Mouse (Mus musculus): ENCODE results near the gene Ndufs2.

Gene Ndufs2

DNA sequence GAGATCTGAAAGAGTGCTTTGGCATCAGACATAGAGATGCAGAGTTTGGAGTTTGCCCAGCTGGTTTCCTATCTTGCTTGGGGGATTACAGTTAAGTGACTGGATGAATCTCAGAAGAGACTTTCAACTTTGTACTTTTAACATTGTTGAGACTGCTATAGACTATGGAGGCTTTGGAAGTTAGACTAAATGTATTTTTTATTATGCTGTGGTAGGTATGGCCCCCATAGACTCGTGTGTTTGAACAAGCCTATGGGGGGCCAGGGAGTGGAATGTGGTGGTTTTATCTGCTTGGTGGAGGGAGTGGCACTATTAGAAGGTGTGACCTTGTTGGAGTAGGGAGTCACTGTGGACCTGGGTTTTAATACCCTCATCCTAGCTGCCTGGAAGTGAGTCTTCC is 51.7 kb downstream of the Ndufs2 start:
- no peak for DNase-seq (ENCODE audit: low spot score in 2 of 2)

DNA sequence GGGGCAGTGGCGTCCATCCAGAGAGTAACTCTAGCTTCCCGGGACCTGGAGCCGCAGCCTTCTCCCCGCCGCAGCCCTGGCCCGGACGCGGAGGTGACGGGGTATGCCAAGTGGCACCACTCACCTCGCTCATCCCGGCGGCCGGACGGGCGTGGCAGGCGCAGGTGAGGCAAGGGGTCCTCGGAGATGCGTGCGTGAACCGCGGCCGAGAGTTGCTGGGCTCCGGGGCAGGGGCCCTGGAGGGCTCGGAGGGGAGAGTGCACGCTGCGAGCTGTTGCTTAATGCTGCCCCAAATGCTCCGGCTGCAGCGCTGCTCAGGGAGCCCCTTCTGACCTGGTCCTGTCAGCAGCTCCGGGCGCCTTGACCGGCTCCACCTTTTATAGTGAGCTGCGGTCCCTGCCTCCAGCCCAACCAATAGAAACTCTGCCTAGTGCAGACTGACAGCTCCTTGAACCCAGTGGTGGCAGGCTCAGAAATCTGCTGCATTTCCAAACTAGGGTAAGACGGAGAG is 55.2 kb downstream of the Ndufs2 start, which contains the start of gene Pcp4l1:
TSS of gene Pcp4l1 (minus strand) at position 382 of the 511 bp plus-strand sequence.
- DNase-seq (ENCODE audit: low spot score in 2 of 2), result peak in 1 of 2 experiments; percentile 47

DNA sequence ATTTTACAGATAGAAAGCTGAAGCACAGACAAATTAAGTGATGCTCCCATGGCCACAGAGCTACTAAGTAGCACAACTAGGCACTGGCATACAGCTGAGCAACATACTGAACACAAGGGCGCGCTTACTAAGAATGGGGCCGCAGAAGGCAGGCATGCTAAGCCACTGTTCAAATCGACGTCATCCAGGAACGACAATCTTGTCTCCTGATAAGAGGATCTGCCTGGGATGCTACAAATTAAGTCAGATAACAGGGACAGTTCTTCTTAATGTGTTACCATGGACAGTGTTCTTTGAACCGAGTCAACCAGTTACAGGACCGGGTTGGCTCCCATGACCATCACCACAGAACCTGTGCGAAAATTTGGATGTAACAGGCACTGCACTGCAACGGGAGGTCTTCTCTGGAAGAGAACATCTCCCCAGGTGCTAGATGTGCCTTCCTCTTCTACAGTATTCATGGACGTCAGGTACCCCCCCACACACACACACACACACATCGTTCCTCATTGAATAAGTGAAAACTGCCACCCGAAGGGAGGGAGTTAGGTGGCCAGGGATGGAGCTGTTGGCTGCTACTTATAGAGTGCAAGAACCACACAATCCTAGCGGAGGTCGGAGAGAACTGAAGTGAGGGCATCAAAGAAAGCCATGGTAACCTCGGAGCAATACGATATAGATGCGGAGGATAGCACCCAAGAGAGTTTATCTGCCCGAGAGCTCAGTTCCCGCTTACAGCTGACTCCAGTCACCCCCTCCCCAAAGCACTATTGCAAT is 56.0 kb downstream of the Ndufs2 start:
- no peak for DNase-seq (ENCODE audit: low spot score in 2 of 2)

DNA sequence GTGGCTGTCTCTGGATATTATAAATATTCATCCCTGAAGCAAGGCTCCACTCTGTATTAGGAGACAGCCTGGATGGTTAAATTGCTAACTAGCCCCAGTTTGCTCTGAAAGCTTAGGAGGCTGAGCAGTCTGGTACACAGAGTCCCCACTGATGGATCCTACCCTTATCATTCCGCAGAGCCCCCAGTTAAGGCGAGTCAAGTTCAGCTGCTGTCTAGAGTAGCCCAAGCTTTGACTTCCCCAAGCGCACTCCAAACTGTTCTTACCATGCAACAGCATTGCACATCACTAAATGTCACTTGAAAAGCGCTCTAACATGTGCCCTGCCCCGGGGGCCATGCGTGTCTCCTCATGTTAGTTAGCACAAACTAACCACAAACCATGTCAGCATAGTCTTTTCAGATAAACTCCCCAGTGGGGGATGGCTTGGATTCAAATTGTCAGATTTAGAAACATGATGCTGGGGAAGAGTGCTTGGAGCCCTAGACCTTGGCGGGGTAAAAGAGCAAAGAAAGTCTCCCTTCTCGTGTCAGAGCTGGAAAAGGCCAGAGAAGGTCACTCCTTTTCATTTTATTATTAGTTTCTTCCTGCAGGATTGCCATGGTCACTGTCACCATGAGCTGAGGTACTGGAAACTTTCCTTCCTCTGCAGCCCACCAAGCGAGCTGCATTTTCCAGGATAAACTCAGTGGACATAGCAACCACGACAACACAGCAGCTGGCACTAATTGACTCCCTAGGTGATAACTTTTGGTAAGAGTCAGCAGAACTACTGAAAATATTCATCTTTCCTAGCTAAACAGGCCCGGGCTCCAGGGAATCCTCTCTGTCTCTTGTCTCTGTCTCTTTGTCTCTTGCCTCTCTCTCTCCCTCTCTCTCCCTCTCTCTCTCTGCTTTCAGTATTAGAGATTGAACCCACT is 57.0 kb downstream of the Ndufs2 start:
- no peak for DNase-seq (ENCODE audit: low spot score in 2 of 2)

DNA sequence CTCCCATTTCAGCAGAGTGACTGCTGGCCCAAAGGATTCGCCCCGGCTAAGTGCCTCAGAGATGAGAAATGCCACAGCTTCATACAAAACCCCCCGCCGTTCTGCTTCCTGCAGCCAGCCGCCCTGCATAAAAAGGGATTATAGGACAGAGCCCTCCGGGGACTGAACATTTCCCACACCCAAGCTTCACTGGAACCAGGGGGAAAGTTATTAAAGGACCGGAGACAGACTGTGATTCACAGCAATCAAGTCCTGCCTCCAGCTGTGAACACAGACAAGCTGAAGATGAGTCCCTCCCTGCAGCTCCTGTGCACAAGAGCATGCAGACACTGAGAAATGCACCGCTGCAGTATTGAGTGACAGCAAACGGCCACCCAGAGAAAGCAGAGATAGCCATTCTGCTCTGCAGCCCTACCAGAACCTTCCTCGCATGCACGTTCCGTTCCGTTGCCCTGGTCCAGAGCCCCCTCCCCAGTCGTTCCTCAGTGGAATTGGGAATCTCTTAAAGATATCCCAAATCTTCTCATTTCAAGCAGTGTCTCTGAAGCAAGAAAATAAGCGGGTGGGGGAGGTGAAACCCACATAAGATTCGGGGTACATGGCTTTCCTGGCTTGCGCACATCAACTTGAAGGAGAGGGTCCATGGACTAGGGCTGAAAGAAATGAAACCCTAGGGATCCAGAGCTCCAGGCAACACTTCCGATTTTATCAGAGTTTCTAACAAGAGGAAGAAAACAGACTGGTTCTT is 57.9 kb downstream of the Ndufs2 start:
- DNase-seq (ENCODE audit: low spot score in 2 of 2), result no peak

DNA sequence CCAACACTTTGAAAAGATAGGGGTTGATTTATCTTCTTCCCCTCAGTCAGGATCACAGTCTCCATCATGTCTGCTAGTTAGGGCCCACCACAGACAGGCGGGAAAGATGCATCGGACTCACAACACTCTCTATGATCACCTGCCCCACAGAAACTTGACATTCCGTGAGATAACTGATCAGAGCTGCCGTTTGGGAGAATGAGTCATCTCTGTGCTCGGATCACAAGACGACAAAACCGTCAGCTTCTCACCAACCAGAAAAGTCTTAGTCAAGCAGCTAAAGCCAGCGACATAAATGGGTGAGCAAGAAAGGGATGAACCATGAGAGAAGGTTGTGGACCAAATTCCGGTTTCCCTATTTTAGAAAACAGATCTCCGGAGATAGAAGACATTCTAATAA is 58.9 kb downstream of the Ndufs2 start:
- no peak for DNase-seq (ENCODE audit: low spot score in 2 of 2)

DNA sequence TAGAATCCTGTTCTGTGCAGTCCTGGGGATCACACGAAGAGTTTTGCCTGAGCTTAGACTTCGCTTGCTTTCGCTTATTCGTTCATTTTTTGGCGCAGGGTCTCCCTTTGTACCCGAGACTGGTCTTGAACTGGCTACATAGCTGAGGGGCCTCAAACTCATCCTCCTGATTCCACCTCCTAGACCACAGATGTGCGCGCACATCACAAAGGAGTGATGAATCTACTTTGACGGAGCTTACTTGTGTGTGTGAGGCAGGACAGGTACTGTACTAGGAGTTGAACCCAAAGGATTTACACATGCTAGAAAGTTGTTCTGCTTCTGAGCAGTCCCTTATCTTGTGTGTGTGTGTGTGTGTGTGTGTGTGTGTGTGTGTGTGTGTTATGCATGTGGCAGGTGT is 60.4 kb downstream of the Ndufs2 start:
- DNase-seq (ENCODE audit: low spot score in 2 of 2), result no peak

DNA sequence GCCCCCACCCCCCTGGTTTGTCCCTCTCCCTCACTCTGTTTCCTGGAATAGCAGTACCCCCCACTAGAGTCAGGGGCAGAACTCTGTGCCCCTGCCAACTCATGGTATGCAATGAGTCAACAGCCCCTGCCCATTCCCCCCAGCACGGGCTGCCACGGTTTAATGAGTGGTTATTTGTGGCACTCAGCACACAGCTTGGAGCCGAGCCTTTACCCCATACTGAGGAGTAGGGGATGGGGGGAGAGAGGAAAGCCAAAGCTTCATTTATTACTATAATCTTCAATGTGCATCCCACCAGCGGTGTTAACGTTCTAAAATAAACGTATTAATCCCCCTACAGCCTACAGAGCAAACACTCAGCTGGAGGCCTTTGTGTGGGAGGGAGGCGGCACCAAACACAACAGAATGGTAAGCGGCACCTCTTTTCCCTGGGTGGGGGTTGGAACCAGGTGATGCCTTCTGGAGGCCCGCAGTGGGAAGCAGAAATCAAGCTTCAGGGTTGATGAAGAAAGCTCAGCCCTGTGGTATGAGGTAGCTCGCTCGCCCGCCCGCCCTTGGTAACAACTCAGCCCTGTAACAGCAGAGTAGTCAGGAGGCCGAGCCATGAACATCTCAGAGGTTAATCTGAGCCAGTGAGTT is 61.6 kb downstream of the Ndufs2 start:
- no peak for DNase-seq (ENCODE audit: low spot score in 2 of 2)

DNA sequence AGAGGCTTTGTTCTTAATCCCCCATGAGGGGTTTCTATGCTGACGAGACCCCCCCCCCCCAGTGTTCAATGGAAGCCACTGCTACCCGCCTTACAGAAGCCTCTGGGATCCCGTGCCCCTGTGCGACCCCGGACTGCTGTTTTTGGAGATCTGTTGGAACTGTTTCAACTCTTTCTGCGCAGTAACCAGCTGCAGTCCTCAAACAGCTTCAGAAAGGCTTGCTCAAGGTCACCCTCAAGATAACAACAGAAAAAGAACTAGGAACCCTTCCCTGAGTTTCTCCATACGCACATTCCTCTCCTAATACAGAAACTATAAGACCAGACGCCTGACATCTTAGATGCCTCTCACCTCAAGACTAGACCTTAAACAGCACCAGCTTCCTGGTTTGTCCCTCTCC is 62.1 kb downstream of the Ndufs2 start:
- no peak for DNase-seq (ENCODE audit: low spot score in 2 of 2)

DNA sequence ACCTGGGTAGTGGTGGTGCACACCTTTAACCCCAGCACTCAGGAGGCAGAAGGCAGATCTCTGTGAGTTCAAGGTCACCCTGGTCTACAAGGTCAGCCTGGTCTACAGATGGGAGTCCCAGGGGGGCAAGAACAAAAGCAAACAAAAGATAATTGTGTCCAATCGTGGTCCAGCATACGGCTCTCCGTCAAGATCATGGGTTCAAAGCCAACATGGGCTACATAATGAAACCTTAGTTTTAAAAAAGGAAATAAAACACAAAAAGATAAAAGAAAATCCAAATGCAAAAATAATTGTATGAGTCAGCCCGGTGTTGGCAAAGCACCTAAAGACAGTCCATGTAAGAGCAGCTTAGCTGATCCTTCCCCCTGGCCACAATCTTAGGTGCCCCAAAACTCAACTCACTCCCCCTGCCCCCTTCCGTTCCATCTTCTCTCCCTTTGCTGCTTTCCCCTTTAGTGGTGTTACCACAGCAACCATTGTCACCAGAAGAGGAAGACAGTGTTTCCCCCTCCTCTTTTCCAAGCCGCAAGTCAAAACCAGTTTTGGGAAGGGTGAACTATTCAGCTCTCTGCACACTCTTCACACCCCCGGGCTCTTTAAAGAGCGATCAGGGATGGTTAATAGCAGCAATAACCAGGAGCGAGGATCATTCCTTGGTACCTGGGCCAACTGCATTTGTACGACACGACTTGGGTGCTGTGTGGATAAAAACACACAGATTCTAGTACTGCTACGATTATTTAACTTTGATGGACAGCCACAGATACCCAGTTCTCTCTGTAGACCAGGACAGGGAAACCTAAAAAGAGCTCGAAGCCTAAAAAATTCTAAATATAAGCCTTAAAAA is 63.1 kb downstream of the Ndufs2 start:
- no peak for DNase-seq (ENCODE audit: low spot score in 2 of 2)

DNA sequence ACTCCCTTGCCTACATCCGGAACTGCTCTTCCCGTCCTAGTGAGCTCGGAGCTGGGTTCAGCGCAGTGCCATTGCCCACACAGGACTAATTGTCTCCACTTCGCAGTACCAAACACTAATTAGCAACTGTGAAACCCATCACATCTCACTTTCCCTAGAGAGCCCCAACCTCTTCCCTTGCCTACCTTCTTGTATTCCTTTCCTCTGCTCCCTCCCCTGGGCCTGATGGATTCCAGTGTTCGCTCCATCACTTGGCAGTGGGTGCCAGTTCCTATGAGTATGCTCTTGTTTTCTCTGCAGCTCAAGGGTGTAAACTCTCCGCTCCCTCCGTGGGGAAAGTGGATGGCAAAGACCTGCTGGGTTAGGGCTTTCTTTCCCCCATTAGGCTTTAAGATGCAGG is 65.5 kb downstream of the Ndufs2 start:
- no peak for DNase-seq (ENCODE audit: low spot score in 2 of 2)

Data from urinary bladder, postnatal 36 days (tissue).